Mouse (Mus musculus) megakaryocyte-erythroid progenitor cell, adult 5-6 weeks (primary cell): ENCODE measurements around the gene Trpv4. TPM values are rescaled to one million over a fixed set of nuclear protein-coding genes. Genes with fewer than 3 reads are reported as not detected.

Experiments used
- ATAC-seq: replicated peaks from 2 replicates; pipeline ENCODE4 v1.8.0; 2016; ENCODE audit warnings: mild to moderate bottlenecking, inconsistent platforms; ENCODE audit not compliant: severe bottlenecking, poor library complexity, low FRiP score, low TSS enrichment
- total RNA-seq, 2 experiments: library from RNA; stranded (forward) in 1 of 2; stranded (reverse) in 1 of 2; fragments of 200-1000, 215-1000 nt in 1 of 2; fragments of >200 nt in 1 of 2; fragmentation: Nextera tagmentation in 1 of 2; gene quantifications; 2 replicates each; pipeline ENCODE4 v1.2.3; 2014 to 2017

Gene Trpv4
- 0.15 and 0.20 TPM in 2 replicates for total RNA-seq (2014; fragmentation: Nextera tagmentation)
- total RNA-seq (2017): 0.52 TPM in 1 of 2 replicates, not detected in the other

DNA sequence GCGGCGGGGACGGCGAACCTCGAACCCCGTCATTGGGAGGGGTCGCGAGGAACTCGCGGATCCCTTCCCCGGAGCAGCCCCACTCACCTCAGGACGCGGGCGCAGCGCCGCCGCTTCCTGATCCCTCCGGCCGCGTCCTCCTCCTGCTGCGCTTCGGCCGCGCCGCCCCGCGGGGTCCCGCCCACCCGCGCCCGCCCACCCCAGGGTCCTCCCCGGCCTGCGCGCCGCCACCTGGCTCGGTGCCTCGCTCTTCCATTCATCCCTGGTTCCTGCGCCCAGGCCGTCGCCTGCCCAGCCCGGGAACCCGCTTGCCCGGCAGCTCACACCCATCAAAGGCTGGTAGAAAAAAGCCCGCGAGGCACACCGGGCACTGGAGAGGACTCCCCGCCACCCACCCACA is at the start of gene Trpv4:
TSS of gene Trpv4 (minus strand) at position 167 of the 400 bp plus-strand sequence.
- no peak for ATAC-seq

GRCm38 (mm10) chr5:114707265-114708068 is 49.2 kb upstream of the Trpv4 start, which contains the start of gene Tchp:
TSS of gene Tchp (plus strand) at chr5:114707760.
- ATAC-seq: peak; percentile 59

DNA sequence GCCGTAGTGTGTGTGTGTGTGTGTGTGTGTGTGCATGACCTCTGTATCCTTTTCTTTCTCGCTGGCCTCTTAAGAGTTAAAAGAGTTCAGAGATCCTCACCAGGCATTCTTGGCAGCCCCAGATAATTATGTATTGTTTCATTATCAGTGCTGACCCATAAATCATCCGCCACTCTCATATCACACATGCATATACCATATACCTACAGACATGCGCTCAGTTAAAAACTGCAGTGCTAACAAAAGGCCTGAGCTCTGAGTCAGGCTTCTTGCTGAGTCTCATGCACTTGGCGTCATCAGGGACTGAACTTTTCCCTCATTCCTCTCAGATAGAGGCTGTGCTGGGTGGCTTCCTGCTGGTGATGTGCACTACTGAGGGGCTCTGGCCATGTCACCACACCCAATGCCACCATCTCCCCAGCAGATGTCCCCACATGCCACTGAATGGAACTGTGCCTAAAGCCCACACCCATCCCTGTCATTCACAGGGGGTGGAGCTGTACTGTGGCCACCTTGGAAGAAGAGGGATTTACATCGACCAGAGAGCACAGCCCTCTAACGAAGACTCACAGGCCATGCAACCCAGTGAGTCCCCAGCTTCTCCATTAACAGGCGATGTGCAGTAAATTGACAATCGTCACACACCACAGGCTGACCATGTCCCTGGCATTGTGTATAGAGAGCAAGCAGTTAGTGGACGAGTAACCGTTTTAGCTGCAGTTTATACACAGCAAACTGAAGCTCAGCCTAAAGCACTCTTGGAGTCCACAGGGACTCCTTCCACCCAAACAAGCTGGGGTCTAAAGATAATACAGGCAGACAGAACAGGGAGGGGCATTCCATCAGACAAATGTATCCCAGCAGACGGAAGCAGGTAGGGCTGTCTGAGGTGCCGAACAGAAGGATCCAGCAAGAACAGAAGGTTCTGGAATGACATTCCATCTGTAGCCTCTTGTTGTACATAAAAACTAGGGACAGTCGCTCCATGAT is 44.5 kb upstream of the Trpv4 start:
- peak; percentile 90 for ATAC-seq

DNA sequence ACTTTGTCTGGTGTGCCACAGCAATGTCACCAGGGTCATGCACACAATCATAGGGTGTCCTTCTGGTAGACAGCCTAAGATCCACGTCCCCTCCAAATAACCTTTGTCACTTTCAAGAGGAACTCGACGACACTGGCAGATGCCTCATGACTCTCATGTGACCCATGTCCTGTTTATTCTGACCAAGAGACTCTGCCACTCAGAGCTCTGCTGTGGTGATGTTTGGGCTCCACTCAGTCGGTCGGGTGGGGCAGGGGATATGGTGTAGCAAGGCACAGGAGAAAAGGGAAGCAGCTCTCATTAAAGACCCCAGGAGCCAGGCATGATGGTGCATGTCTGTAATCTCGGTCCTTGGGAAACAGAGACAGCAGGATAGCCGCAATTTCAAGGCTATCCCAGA is 40.8 kb upstream of the Trpv4 start:
- no peak for ATAC-seq

- ATAC-seq: no peak
Measured at GRCm38 (mm10) chr5:114698044-114698746, 40.0 kb upstream of the Trpv4 start.

DNA sequence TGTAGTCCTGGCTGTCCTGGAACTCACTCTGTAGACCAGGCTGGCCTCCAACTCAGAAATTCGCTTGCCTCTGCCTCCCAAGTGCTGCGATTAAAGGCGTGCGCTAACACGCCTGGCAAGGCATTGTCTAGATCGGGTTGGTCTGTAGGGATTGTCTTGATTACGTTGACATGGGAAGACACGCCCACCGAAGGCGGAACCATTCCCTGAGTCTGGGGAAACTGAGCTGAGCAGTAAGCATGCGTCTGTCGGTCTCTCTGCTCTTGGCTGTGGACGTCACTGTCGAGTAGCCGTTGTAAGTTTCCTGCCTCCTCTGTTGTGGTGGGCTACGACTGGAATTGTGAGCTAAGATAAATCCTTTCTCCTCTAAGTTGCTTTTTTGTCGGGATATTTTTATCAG is 38.7 kb upstream of the Trpv4 start:
- no peak for ATAC-seq

DNA sequence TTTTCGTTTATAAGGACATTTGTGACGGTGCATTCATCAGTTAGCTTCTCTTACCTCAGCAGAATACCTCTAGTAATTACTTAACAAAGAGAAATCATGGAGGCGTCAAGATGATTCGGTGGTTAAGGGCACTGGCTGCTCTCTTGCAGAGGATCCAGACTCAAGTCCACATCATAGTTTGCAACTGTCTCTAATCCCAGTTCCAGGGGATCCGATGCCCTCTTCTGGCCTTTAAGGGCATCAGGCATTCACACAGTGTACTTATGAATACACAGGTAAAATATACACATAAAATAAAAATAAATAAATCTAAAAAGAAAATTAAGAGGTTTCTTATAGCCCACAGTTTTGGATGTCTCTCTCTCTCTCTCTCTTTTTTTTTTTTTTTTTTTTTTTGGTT is 37.6 kb upstream of the Trpv4 start:
- ATAC-seq: no peak

DNA sequence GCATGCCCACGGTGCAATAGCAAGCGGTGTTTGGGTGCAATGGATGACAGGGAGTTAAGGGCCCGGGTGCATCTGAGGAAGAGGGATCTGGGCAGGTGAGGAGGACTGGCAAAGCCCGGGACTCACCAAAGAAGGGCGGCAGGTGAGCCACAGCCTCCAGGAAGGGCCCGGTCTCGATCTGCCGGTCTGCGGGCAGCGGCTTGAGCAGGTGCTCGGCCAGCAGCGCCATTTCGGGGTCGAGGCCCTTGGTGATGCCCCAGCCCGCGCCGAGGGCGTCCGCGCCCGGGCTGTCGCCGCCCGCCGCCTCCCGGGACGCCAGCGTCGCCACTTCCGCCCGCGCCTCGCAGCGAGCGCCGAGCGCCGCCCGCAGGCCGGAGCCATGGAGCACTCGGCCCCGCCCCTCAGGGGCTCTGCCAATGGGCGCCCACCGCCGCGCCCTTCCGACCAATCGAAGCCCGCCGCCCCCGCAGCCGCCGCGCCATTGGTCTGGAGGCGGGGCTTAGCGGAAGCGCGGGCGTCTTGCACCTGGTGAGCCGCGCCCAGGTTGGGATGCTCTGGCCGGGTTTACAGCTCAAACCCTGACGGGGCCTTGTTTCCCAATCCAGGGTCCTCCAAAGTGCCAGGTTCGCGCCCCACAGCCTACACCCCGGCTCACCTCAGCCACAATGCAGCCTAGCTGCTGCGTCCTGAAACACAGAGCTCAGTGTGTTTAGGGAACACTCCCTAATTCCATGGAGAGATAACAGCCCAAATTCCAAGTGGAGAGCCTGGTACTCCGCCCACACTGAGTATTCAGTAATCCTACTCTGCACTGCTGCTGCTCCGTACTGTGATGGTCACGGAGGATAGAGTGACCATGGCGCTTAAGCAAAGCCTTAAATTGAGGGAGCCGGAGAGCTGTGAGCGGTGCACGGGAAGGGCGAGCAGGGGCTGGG is 32.7 kb upstream of the Trpv4 start, which contains the start of gene Gltp:
TSS of gene Gltp (minus strand) at position 352 of the 935 bp plus-strand sequence.
- ATAC-seq: peak; percentile 89

DNA sequence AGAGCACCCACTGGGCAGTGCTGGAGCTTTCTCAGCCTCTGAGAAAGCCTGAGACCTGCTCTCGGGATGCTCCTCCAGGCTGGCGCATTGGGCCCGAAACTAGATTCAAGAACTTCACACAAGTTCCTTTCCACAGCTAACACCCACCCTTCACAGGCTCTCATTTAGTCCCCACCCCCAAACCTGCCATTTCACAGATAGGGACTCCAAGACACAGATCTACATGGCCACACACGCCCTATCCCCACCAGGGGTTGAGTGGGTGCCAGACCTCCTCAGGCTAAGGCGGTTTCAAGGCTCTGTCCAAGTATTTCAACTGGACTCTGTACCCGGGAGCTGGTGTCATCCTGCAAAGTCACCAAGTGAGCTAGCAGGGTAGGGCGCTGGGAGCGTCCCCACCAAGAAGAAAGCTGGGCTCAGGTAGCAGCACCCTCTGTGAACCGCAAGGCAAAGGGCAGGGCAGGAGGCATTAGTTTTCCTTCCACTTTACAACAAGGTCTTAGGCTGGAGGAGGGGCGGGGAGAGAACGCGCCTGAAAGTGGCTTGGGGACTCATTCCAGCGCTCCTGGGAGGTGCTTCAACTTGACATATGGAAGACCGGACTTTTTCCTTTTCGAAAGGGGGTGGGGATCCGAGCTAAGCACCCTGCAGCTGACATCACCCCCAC is 31.6 kb upstream of the Trpv4 start:
- ATAC-seq: peak; percentile 57

DNA sequence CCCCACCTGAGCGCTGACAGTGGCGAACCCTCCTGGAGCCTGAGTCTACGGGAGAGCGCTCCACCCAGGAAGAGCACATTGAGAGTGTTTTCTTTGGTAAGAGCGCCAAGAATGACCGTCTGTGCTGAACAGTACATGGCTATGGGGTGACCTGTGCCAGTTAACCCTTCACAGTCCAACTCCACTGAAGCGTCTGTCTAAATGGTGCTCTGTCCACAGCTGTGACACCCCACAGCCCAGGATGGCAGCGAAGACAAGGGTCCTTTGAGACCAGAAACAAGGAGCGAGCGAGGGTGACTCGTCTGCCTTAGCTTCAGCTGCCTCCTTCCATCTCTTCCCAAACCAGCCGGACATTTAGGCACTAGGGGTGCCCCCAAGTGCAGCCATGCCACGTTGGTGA is 30.5 kb upstream of the Trpv4 start:
- ATAC-seq: no peak

- ATAC-seq: no peak
Measured at GRCm38 (mm10) chr5:114687901-114688300, 29.7 kb upstream of the Trpv4 start.

- no peak for ATAC-seq
Measured at GRCm38 (mm10) chr5:114686726-114687210, 28.5 kb upstream of the Trpv4 start.

DNA sequence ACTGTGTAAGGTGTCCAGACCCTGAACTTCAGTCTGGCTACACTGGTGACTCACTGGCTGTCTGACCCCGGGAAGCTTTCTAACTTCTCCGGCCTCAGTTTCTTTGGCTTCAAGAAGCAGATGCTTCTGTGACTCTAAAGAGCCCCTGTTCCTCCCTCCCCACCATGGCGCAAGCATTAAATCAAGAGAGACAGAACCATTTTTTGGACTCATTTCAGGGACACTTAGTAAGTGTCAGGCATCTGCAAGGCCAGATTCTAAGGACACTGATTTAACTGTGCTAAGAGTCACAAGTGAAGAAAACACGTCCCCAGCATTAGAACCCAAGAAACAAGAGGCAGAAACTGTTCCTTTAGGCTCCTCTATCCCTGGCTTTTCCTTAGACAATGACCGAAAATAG is 27.8 kb upstream of the Trpv4 start:
- no peak for ATAC-seq

- ATAC-seq: no peak
Measured at GRCm38 (mm10) chr5:114681717-114682116, 23.5 kb upstream of the Trpv4 start.

DNA sequence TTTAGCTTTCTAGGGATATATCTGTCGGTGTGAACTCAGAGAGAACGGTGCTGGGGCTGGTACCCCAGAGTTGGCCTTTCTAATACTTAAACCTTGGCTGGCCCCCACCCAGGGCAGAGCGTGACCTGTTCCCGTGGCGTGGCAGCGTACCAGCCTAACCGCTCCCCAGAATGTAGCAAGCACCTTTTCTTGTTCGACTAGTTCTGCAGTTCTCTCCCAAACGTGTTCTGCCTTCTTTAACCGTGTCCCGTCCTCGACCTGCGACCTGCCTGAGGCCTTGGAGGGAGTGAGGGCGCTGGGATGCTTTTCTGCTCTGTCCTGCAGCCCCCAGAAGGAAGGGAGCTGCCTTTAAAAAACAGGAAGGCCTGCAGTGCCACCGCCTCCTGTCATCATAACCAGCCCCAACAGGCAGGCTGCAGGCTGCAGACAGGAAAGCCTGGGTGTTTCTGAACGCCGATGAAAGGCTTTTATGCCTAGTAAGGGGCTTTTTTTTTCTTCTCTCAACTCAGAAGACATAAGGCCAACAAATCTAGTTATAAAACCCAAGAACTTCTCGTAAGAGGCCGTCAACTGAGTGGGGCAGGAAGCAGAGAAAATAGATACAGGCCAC is 22.6 kb upstream of the Trpv4 start:
- no peak for ATAC-seq

DNA sequence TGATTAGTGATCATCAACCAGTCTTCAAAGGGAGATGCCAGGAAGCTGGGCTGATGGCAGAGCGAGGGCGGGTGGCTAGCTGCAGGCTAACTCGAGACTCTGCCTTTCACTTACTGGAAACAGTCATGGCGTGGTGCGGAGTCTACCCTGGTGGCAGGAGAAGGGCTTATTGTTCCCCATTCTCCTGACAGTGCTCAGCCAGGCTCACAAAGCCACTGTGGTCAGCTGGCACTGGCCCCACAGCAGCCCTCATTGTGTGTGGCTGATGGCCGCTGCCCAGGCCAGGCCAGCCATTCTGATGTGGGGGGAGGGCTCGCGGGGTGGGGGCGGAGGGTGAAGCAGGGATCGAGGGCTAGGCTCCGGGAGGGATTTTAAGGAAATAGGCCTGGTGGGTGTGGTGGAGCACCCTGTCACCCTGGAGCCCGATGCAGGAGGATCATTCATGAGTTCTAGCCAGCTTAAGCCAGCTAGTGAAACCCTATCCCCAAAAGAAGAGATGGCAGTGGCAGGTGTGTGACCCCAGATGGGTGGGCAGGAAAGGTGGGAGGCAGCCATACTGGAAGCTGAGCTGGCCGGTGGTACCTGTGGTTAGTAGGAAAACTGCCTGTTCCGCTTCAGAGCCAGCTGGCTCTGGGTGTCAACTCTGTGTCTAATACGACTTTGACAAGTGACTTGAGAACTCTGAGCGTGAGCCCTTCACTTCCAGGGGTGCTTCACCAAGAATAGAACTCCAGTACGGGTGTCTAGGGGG is 21.8 kb upstream of the Trpv4 start:
- no peak for ATAC-seq

GRCm38 (mm10) chr5:114674594-114674993 is 16.4 kb upstream of the Trpv4 start:
- ATAC-seq: no peak
